ENCODE assay signal across 9 mouse cellular contexts in genomic region chr10:74925324-74925723, GRCm38 (mm10). TPM values are rescaled to one million over a fixed set of nuclear protein-coding genes. Genes with fewer than 3 reads are reported as not detected.
DNase-seq lines count a peak whose midpoint lies in the region; ATAC-seq and TF ChIP-seq lines count a peak whose summit lies in the region.
"Had no signal": no experiment of that assay in that cellular context is flagged by ENCODE, and none has a peak within 500 bp of the region (broad histone marks: within the 10 kb centered on the region; RNA-seq: fewer than 3 reads in every experiment).

No protein-coding gene starts in this region.

- no peak overlapping the region for H3K27ac ChIP-seq in forebrain, embryonic 12.5 days
- H3K27ac ChIP-seq in hindbrain, embryonic 16.5 days (ENCODE audit: low read depth, low read length), result no peak overlapping the region

- no peak for TF ChIP-seq CTCF in G1E (IDR thresholded peaks at IDR 0.05; ENCODE audit: low read depth, low read length)
- TF ChIP-seq CTCF in brain, embryonic 14.5 days (IDR thresholded peaks at IDR 0.05; ENCODE audit: borderline replicate concordance, extremely low read depth, insufficient read depth, insufficient read length), result peak; percentile 74

- peaks cover 2% of the 10 kb centered on the region; the same call in 1 of the 2 replicates for H3K27me3 ChIP-seq in G1E (ENCODE audit: insufficient read depth, low read length)
- 0 out of 2 replicates have a peak, but pooled peaks cover 3% of the 10 kb centered on the region for H3K27me3 ChIP-seq in forebrain, embryonic 12.5 days
- H3K27me3 ChIP-seq in hindbrain, embryonic 16.5 days (replicated peaks; ENCODE audit: control insufficient read depth, insufficient read depth, low read length), result no peaks in the 10 kb centered on the region

- no peak for TF ChIP-seq POLR2A in brain, embryonic 14.5 days (IDR thresholded peaks at IDR 0.05; ENCODE audit: borderline replicate concordance, extremely low read depth, insufficient read depth, insufficient read length, poor library complexity, severe bottlenecking)

- peak overlapping the region; percentile 52 for H3K4me2 ChIP-seq in forebrain, embryonic 12.5 days
- peak overlapping the region; percentile 54 for H3K4me2 ChIP-seq in hindbrain, embryonic 16.5 days (ENCODE audit: low read length)

- H3K9ac ChIP-seq in forebrain, embryonic 12.5 days, result no peak overlapping the region
- peak overlapping the region; percentile 19 for H3K9ac ChIP-seq in hindbrain, embryonic 16.5 days (ENCODE audit: low read depth, low read length)

- 16% methylated on average over 21 of the region's 21 CpGs for WGBS in forebrain, embryonic 12.5 days
- WGBS in hindbrain, embryonic 16.5 days, result 12% methylated on average over 21 of the region's 21 CpGs

- peaks cover 88% of the 10 kb centered on the region for H3K9me3 ChIP-seq in G1E (replicated peaks)
- no peaks in the 10 kb centered on the region for H3K9me3 ChIP-seq in forebrain, embryonic 12.5 days
- no peaks in the 10 kb centered on the region for H3K9me3 ChIP-seq in hindbrain, embryonic 16.5 days (ENCODE audit: control insufficient read depth, low read length)

- DNase-seq in G1E (ENCODE audit: low spot score), result no peak
- peak; percentile 58 for DNase-seq in brain, embryonic 14.5 days (ENCODE audit: low read depth)
- DNase-seq in left cerebral cortex, adult 8-10 months (ENCODE audit: low spot score in 2 of 2), result peak; percentile 44 to 68
- DNase-seq in lung, postnatal 14 days, result peak; percentile 45
- DNase-seq in right cerebral cortex, postnatal 10 days (ENCODE audit: low spot score in 2 of 2), result peak; percentile 76
- no peak for DNase-seq in spleen, adult 12 weeks (ENCODE audit: low spot score)

- ATAC-seq in G1E (ENCODE audit: extremely low read depth, insufficient number of reproducible peaks, low FRiP score, poor library complexity, severe bottlenecking), result no peak
- ATAC-seq in forebrain, embryonic 12.5 days (ENCODE audit: low FRiP score), result 0 out of 2 replicates have a peak, but pooled peaks have one; percentile 14
- no peak for ATAC-seq in hindbrain, embryonic 16.5 days

- H3K4me1 ChIP-seq in G1E (ENCODE audit: insufficient read depth, low read depth, low read length), result no peaks in the 10 kb centered on the region
- peaks cover 14% of the 10 kb centered on the region; the same call in 1 of the 2 replicates for H3K4me1 ChIP-seq in forebrain, embryonic 12.5 days
- H3K4me1 ChIP-seq in hindbrain, embryonic 16.5 days (ENCODE audit: control insufficient read depth, insufficient read depth, low read depth, low read length), result no peaks in the 10 kb centered on the region; the same call in none of the 2 replicates

- H3K36me3 ChIP-seq in G1E (replicated peaks), result no peaks in the 10 kb centered on the region
- no peaks in the 10 kb centered on the region for H3K36me3 ChIP-seq in forebrain, embryonic 12.5 days (replicated peaks)
- no peaks in the 10 kb centered on the region for H3K36me3 ChIP-seq in hindbrain, embryonic 16.5 days (ENCODE audit: control insufficient read depth, insufficient read depth, low read length)

- peak overlapping the region; percentile 30 for H3K4me3 ChIP-seq in G1E (ENCODE audit: low read depth, low read length)
- peak overlapping the region; percentile 21; the same call in 1 of the 2 replicates for H3K4me3 ChIP-seq in forebrain, embryonic 12.5 days (replicated peaks)
- H3K4me3 ChIP-seq in hindbrain, embryonic 16.5 days (ENCODE audit: low read length), result peak overlapping the region; percentile 27
- H3K4me3 ChIP-seq: erythroblast, embryonic 14.5 days had no signal

RNA-seq across cellular contexts. Expression of gene Gnaz, which starts 41.7 kb away (rescaled TPM):
- total RNA-seq in G1E (2014; fragmentation: Nextera tagmentation) (not detected in 2 replicates), G1E (2017) (0.11 TPM in 1 of 2 replicates, not detected in the other)
- polyA plus RNA-seq in G1E (2012), result 0.02 TPM in 2 replicates
- 41.6 and 66.1 TPM in 2 replicates for polyA plus RNA-seq in brain, embryonic 14.5 days (2012; rRNA removed)
- polyA plus RNA-seq in forebrain, embryonic 12.5 days (2016; fragmentation: Nextera tagmentation; extraction: Ambion mirVana), result 14.0 and 18.5 TPM in 2 replicates
- polyA plus RNA-seq in hindbrain, embryonic 16.5 days (2015; fragmentation: Nextera tagmentation; extraction: Ambion mirVana), result 87.3 and 96.0 TPM in 2 replicates
- 100 to 1,000 TPM in 2 of 4 experiments, 10 to 100 TPM in 2; 93.3 to 104 (median 99.6) TPM for total RNA-seq in left cerebral cortex, adult 8-10 months (2022)

Comparison
In these comparisons a context has a peak if more than half of its experiments do, and no peak if none do; other contexts are left out.
1. DNase-seq: peak in brain, embryonic 14.5 days (single experiment), left cerebral cortex, adult 8-10 months (2 of 2), lung, postnatal 14 days (single experiment) and right cerebral cortex, postnatal 10 days (2 of 2); none in G1E (single experiment) and spleen, adult 12 weeks (single experiment).
2. RNA of gene Gnaz, which starts 41.7 kb away (polyA plus RNA-seq): 87.3 to 96.0 TPM in hindbrain, embryonic 16.5 days, 41.6 to 66.1 TPM in brain, embryonic 14.5 days and 14.0 to 18.5 TPM in forebrain, embryonic 12.5 days; 0.02 TPM in G1E; every median in the first group is over 10 times any median in the second.
3. Peak in every context shown above with its lines, with median percentiles within 50 percentile points of each other: H3K4me3 ChIP-seq.